Mouse (Mus musculus) natural killer cell, adult 2 months (primary cell): ENCODE results near the gene Socs7.

Experiments used
- DNase-seq, 2 experiments: peaks; one replicate each; pipeline ENCODE4 v3.0.0; 2022; ENCODE audit warnings: low spot score in 2 of 2

Socs7 gene

DNA sequence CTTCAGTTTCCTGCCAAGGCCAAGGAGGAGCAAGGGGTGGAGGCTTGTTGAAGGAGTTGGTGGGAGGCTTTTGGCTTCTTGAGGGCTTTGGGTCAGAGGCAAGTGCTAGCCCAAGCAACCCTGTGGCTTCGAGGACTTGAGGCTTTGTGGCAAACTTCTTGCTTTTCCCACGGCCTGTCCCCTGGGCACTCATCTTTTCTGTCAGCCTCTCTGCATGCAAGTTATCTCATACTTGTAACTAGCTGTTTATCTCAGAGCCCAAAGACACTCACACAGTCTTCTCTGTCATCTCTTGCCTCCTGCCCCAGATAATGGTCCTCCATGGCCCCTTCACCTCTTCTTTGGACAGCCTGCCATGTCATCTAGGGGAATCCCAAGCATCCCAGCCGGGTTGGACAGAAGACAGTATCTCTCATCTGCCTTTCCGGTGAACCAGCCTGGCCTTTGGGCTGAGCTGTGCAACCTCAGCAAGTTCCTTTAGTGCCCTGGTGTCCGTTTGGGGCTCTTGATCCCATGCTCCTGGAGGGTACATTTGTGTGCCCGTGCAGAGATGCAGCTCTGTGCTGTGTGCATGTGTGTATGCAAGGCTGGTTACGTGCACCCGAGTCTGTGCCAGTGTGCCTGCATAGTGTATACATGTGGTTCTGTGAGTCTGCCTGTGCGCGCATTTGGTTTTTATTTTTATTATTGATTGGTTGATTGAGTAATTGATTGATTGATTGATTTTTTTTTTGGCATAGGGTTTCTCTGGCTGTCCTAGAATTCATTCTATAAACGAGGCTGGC lies 80.7 kb downstream of the Socs7 start:
- DNase-seq: no peak

GRCm38 (mm10) chr11:97445596-97445995 lies 83.2 kb downstream of the Socs7 start:
- no peak for DNase-seq

DNA sequence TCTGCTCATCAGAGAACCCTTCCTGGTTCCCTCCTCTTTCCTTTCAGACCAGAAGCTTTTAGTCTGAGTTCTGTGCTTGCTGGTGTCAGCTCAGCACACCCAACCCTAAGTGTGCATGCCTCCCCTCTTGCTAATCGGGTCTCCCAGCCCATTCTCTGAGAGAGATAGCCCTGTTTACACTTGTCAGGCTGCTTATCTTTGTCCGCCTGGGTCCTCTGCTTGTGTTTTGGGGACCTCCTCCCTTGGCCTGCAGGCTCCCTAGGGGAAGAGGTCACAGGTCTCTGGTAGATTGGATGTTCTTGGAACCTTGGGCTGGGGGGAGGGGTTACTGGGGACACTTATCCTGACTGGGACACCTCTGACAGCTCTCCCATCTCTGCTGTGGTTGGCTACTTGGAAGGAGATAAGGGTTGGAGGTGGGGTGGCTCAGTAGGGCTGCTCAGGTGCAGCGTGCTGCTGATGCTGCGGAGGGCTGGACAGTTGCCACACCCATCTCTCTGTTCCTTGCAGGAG lies 83.7 kb downstream of the Socs7 start:
- DNase-seq: no peak

DNA sequence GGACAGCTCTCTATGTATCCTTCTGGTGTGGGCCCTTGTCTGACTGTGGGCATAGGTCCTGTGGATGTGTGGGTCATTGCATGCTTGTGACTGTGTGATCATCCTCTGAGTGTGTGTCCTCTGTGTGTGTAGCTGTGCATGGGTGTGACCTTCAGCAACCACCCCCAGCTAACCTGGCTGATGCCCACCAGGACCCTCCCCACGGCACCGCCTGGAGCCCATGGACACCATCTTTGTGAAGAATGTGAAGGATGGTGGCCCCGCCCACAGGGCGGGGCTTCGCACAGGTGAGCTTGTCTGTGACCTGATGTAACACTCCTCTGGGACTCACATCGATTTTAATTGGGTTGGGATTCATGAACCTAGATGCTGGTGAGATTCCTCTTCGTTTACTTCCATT lies 85.6 kb downstream of the Socs7 start:
- no peak for DNase-seq
